In the genomic region with DNA sequence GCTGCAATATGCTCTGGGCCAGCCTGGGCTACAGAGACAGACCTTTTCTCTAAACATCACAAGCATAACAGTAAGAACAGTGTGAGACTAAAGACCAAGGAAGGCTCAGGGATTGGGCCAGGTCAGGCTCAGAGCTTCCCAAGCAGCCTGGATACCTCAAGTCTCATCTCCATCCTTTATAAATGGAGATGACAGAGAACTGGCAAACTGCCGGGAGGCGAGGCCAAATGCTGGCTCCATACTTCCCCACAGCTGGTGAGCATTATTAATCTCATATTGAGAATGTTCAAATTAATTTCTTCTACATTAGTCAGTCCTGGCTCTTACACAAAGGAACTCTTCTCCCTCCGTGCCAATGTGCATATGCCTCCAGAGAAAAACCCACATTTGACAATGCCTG, we compare ENCODE assay signal across 27 mouse cellular contexts. TPM values are rescaled to one million over a fixed set of nuclear protein-coding genes. Genes with fewer than 3 reads are reported as not detected.
DNase-seq lines count a peak whose midpoint lies in the region; ATAC-seq and TF ChIP-seq lines count a peak whose summit lies in the region.
"Had no signal": no experiment of that assay in that cellular context is flagged by ENCODE, and none has a peak within 500 bp of the region (broad histone marks: within the 10 kb centered on the region; RNA-seq: fewer than 3 reads in every experiment).

No protein-coding gene starts in this region.

- H3K4me2 ChIP-seq in midbrain, postnatal 0 days (ENCODE audit: low read depth, low read length, poor library complexity, severe bottlenecking): no peak overlapping the region
- H3K4me2 ChIP-seq in midbrain, embryonic 16.5 days (ENCODE audit: low read length): no peak overlapping the region
- H3K4me2 ChIP-seq: forebrain, embryonic 15.5 days; heart, embryonic 13.5 days; hindbrain, embryonic 13.5 days; intestine, embryonic 15.5 days; midbrain, embryonic 13.5 days had no signal

- no peak for ATAC-seq in midbrain, postnatal 0 days (ENCODE audit: low FRiP score)
- no peak for ATAC-seq in midbrain, embryonic 16.5 days
- ATAC-seq: forebrain, embryonic 15.5 days; intestine, embryonic 15.5 days; midbrain, embryonic 13.5 days had no signal

- no peak overlapping the region for H3K9ac ChIP-seq in midbrain, postnatal 0 days (replicated peaks; ENCODE audit: low read length, poor library complexity, severe bottlenecking)
- no peak overlapping the region for H3K9ac ChIP-seq in midbrain, embryonic 16.5 days (ENCODE audit: low read depth, low read length)
- H3K9ac ChIP-seq: forebrain, embryonic 15.5 days; heart, embryonic 13.5 days; hindbrain, embryonic 13.5 days; intestine, embryonic 15.5 days; liver, embryonic 14.5 days; midbrain, embryonic 13.5 days had no signal

- peaks cover 59% of the 10 kb centered on the region for H3K36me3 ChIP-seq in midbrain, postnatal 0 days (ENCODE audit: insufficient read depth, low read length)
- H3K36me3 ChIP-seq in midbrain, embryonic 16.5 days (ENCODE audit: control insufficient read depth, insufficient read depth, low read length): peaks cover 35% of the 10 kb centered on the region

- no peaks in the 10 kb centered on the region for H3K9me3 ChIP-seq in midbrain, postnatal 0 days (ENCODE audit: low read length)
- no peaks in the 10 kb centered on the region for H3K9me3 ChIP-seq in midbrain, embryonic 16.5 days (replicated peaks; ENCODE audit: control insufficient read depth, low read length, poor library complexity, severe bottlenecking)
- H3K9me3 ChIP-seq: forebrain, embryonic 15.5 days; heart, embryonic 13.5 days; hindbrain, embryonic 13.5 days; intestine, embryonic 15.5 days; midbrain, embryonic 13.5 days had no signal

- no peaks in the 10 kb centered on the region for H3K27me3 ChIP-seq in midbrain, postnatal 0 days (ENCODE audit: insufficient read depth, low read length)
- no peaks in the 10 kb centered on the region for H3K27me3 ChIP-seq in midbrain, embryonic 16.5 days (ENCODE audit: control insufficient read depth, insufficient read depth, low read depth, low read length)
- H3K27me3 ChIP-seq: forebrain, embryonic 15.5 days; heart, embryonic 13.5 days; hindbrain, embryonic 13.5 days; intestine, embryonic 15.5 days; midbrain, embryonic 13.5 days had no signal

- TF ChIP-seq CTCF in midbrain, postnatal 0 days (IDR thresholded peaks at IDR 0.05): no peak

- 95% methylated on average over 3 of the region's 3 CpGs for WGBS in midbrain, postnatal 0 days
- WGBS in midbrain, embryonic 16.5 days: 94% methylated on average over 3 of the region's 3 CpGs

- H3K4me3 ChIP-seq in midbrain, postnatal 0 days (ENCODE audit: low read depth, low read length): no peak overlapping the region
- H3K4me3 ChIP-seq in midbrain, embryonic 16.5 days (ENCODE audit: low read depth, low read length): no peak overlapping the region
- H3K4me3 ChIP-seq: erythroblast, embryonic 14.5 days; forebrain, embryonic 15.5 days; heart, embryonic 13.5 days; hindbrain, embryonic 13.5 days; intestine, embryonic 15.5 days; midbrain, embryonic 13.5 days had no signal

- no peaks in the 10 kb centered on the region; the same call in 1 of the 2 replicates for H3K4me1 ChIP-seq in midbrain, postnatal 0 days (ENCODE audit: insufficient read depth, low read length)
- H3K4me1 ChIP-seq in midbrain, embryonic 16.5 days (ENCODE audit: control insufficient read depth, insufficient read depth, low read length): peaks cover 8% of the 10 kb centered on the region

- peak; percentile 56 for DNase-seq in heart, postnatal 4 days
- no peak for DNase-seq in heart, adult 9 months (ENCODE audit: low spot score in 2 of 2)
- peak; percentile 52 for DNase-seq in midbrain, postnatal 0 days (ENCODE audit: low spot score)
- peak; percentile 43 to 60 for DNase-seq in layer of hippocampus, postnatal 10 days (ENCODE audit: low spot score in 2 of 2)
- DNase-seq in telencephalon, adult 2 months (ENCODE audit: low read depth, low spot score): peak; percentile 11
- no peak for DNase-seq in kidney, adult 8-10 months
- no peak for DNase-seq in gastrocnemius, postnatal 4 days (ENCODE audit: low spot score in 2 of 2)
- DNase-seq: cerebellum, adult 18-20 months; embryo, embryonic 11 days; retina, postnatal 1 day; right cerebral cortex, postnatal 4 days; thymus, postnatal 36 days had no signal

- no peak overlapping the region for H3K27ac ChIP-seq in midbrain, postnatal 0 days (ENCODE audit: low read depth, low read length)
- H3K27ac ChIP-seq in midbrain, embryonic 16.5 days (ENCODE audit: low read length): no peak overlapping the region
- H3K27ac ChIP-seq: forebrain, embryonic 15.5 days; heart, embryonic 13.5 days; hindbrain, embryonic 13.5 days; intestine, embryonic 15.5 days; liver, embryonic 14.5 days; midbrain, embryonic 13.5 days had no signal

RNA-seq across cellular contexts. Expression of gene Gtf3c5, which starts 6.7 kb away (rescaled TPM):
- 10 to 100 TPM; 17.8 to 18.3 TPM for total RNA-seq in heart, postnatal 4 days (2021)
- total RNA-seq in midbrain, postnatal 0 days (2014; rRNA removed): 23.3 and 26.7 TPM in 2 replicates
- polyA plus RNA-seq in midbrain, postnatal 0 days (2015; fragmentation: Nextera tagmentation; extraction: Ambion mirVana): 29.3 and 33.5 TPM in 2 replicates
- polyA plus RNA-seq in midbrain, embryonic 16.5 days (2015; fragmentation: Nextera tagmentation; extraction: Ambion mirVana): 42.3 and 46.3 TPM in 2 replicates
- 10 to 100 TPM; 19.2 to 19.5 TPM for total RNA-seq in layer of hippocampus, postnatal 10 days (2021)
- 10 to 100 TPM; 14.8 TPM for total RNA-seq in gastrocnemius, postnatal 4 days (2021)

RNA-seq across cellular contexts. Expression of gene Cel, which starts 13.6 kb away (rescaled TPM):
- not detected for total RNA-seq in heart, postnatal 4 days (2021)
- not detected in 2 replicates for total RNA-seq in midbrain, postnatal 0 days (2014; rRNA removed)
- not detected in 2 replicates for polyA plus RNA-seq in midbrain, postnatal 0 days (2015; fragmentation: Nextera tagmentation; extraction: Ambion mirVana)
- polyA plus RNA-seq in midbrain, embryonic 16.5 days (2015; fragmentation: Nextera tagmentation; extraction: Ambion mirVana): not detected in 2 replicates
- not detected for total RNA-seq in layer of hippocampus, postnatal 10 days (2021)
- total RNA-seq in gastrocnemius, postnatal 4 days (2021): not detected
- total RNA-seq: adrenal gland, adult 18-20 months; ES-E14; layer of hippocampus, postnatal 25 days; megakaryocyte progenitor cell, adult 5-6 weeks; neutrophil, adult 5-6 weeks had no signal
- polyA plus RNA-seq: erythroblast, embryonic 14.5 days; heart, embryonic 13.5 days; kidney, embryonic 16.5 days; limb, embryonic 11.5 days had no signal

RNA-seq across cellular contexts. Expression of gene Gfi1b, which starts 45.0 kb away (rescaled TPM):
- not detected for total RNA-seq in heart, postnatal 4 days (2021)
- not detected in 2 replicates for total RNA-seq in midbrain, postnatal 0 days (2014; rRNA removed)
- polyA plus RNA-seq in midbrain, postnatal 0 days (2015; fragmentation: Nextera tagmentation; extraction: Ambion mirVana): not detected in 2 replicates
- polyA plus RNA-seq in midbrain, embryonic 16.5 days (2015; fragmentation: Nextera tagmentation; extraction: Ambion mirVana): not detected in 2 replicates
- not detected for total RNA-seq in layer of hippocampus, postnatal 10 days (2021)
- total RNA-seq in gastrocnemius, postnatal 4 days (2021): under 1 TPM in 1 of 2 experiments, not detected in 1; 0.60 TPM
- total RNA-seq: adrenal gland, adult 18-20 months; ES-E14; layer of hippocampus, postnatal 25 days had no signal
- polyA plus RNA-seq: forebrain, embryonic 15.5 days had no signal

Comparison
In these comparisons a context has a peak if more than half of its experiments do, and no peak if none do; other contexts are left out.
1. DNase-seq: peak in heart, postnatal 4 days (single experiment), midbrain, postnatal 0 days (single experiment), layer of hippocampus, postnatal 10 days (2 of 2) and telencephalon, adult 2 months (single experiment); none in heart, adult 9 months (0 of 2), kidney, adult 8-10 months (0 of 2) and gastrocnemius, postnatal 4 days (0 of 2).